Mouse (Mus musculus): ENCODE data around the gene Sik3. TPM values are rescaled to one million over a fixed set of nuclear protein-coding genes. Genes with fewer than 3 reads are reported as not detected.
A peak's percentile ranks its signal among the peaks of the same experiment; 100 is the strongest.

The Sik3 gene
- total RNA-seq, 2 experiments from 2014 or later = 95.0 to 103 TPM

DNA sequence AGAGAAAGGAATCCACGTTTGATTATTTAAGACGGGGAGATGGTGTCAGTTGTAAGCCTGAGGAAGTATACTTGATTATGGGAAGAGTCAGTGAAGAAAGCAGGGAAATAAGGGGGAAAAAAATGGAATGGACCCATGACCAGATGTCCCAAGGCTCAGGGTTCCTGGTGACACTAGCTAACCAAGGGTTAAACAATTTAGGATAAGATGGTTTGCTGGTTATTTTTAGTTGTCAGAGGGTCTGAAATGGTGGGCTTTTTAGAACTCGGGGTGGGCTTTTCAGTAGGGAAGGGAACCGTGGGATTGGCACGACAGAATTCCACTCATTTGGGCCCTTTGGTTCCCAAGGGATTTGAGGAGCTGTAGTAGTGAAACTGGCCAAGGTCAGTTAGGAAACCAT, 996 bp downstream of the Sik3 start:
- DNase-seq (ENCODE audit: low spot score in 2 of 2) = no peak
- intact Hi-C loops (cut with DNase I) = no loop called here

DNA sequence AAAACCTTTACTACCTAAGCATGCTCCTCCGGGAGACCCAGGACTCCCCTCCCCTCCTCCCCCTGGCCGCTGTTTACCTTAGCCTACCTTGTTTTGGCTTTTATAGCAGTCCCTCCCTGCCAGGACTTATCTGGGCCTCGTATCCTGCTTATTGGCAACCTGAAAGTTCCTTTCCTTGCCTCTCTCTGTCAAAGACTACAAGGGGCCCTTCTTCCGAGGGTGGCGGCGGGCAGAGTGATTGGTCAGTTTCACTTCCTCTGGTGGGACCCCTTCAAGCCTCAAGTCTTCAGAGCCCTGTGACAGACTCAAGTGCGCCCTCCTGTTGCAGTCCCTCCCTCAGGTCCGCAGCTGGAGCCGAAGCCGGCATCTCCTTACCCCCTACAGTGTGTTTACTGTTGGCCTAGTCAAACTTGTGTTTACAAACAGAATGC, 1.6 kb downstream of the Sik3 start:
- intact Hi-C loops (cut with DNase I) = no loop called here
- DNase-seq (ENCODE audit: low spot score in 2 of 2) = peak; percentile 62 to 66

DNA sequence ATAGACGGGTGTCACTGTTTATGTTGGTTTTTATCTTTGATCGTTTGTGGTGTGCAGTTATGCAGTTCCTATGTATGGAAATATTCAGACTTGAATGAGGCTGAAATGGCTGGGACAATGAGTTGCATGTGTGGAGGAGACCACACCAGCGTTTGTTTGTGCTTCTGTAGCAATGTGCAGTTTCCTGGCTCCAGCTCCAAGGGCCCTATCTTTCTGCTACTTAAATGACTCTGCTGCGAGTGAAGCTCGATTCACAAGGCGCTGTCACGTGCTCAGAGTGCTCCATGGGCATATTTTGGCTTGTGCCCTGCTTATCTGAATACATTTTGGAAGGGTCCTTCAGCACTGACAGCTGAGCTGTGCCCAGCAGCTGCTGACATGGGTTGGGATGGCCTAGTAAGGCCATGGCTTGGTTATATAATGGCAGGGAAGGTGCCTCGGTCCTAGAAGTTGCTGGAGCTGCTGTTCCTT, 2.5 kb downstream of the Sik3 start:
- intact Hi-C loops (cut with DNase I) = no loop called here
- peak in 1 of 2 experiments; percentile 44 for DNase-seq (ENCODE audit: low spot score in 2 of 2)

DNA sequence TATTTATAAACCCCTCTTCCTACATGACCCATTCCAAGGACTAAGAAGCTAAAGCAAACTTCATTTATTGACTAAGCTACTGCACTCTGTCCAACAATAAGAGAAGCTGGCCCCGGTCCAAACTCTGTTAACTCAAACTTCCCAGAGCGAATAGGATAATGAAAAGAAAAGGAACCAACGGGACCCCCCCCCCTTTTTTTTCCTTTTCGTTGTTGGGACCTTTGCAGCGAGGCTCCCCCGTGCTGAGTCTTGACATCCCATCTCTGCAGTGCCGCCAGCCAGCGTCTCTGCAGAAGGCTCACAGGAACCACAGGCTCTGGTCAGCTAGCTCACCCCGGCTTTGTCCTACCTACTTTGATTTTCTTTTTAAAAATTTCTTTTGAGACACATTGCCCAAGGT, 3.2 kb downstream of the Sik3 start:
- DNase-seq (ENCODE audit: low spot score in 2 of 2) = peak in 1 of 2 experiments; percentile 52

DNA sequence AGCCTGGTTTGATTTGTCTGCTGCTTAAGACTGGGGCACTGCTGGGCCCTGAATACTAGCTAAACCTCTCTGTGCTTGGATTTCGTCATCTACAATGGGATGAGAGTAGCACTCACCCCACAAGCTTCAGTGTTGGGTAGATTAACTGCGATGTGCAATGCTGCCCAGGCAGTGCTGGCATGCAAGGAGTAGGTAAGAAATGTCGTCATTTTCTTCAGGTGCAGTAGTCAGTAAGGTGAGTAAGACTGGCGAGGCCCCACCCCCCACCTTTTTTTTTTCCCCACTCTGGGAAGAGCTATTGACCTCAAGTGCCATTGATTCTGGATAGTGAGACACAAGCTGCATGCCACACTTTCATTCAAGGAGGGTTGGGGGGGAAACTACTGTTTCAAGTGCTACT, 3.8 kb downstream of the Sik3 start:
- intact Hi-C loops (cut with DNase I) = no loop called here
- no peak for DNase-seq (ENCODE audit: low spot score in 2 of 2)

More for the DNA sequence above, 3.2 kb downstream of the Sik3 start:
- intact Hi-C loops (cut with DNase I) = no loop called here

DNA sequence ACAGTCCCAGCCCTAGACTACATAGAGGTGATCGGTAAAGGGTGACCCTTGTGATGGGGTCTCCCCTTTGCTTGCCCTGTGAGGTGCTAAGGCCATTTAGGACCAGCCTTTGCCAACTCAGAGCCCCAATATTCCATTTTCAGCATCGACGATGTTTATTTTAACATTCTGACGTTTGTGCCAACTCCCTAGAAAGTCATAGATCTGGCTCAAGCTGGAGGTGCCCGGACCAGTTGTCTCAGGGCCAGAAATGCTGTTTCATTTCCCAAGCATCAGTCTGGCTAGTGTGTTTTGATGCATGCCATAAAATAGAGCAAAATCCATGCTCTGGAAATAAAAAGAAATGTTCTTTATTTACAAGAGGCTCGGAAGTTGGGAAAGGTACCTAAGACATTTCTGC, 5.7 kb downstream of the Sik3 start:
- no peak for DNase-seq (ENCODE audit: low spot score in 2 of 2)
- intact Hi-C loops (cut with DNase I) = no loop called here

DNA sequence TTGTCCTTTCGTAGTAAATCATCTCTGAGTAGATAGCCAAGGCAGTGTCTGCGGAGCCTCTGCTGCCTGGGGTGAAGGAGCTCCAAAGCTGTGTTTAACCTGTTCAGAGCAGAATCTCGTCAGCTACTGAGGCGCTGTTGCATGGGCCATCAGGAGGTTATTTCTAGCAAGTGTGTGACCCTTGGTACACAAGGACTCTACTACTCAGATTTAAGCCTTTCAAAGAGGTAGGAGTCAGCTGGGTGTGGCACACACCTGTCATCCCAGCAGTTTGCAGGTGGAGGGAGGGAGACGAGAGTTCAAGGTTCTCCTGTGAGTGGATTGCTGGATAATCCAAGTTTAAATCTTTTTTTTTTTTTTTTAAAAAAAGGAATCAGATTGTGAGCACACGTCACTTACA, 7.4 kb downstream of the Sik3 start:
- no peak for DNase-seq (ENCODE audit: low spot score in 2 of 2)
- intact Hi-C loops (cut with DNase I) = no loop called here

DNA sequence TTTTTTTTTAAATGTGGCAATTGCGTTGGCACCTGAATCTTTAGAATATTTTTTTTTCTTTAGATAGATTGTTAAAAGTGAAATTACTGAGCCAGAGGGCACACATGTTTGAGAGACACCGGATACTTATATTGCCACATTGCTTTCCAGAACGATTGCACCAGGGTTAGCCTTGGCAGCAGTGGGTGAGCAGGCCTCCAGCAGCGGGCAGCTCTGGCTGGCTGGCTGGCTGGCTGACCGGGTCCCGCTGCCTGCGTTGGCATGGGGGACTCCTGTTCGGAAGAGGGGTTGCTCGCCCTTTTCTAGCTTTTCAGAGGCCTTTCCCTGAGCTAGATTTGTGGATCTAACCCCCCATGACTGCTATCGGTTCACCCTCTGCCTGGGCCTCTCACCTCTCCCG, 11.0 kb downstream of the Sik3 start:
- no peak for DNase-seq (ENCODE audit: low spot score in 2 of 2)
- intact Hi-C loops (cut with DNase I) = no loop called here

DNA sequence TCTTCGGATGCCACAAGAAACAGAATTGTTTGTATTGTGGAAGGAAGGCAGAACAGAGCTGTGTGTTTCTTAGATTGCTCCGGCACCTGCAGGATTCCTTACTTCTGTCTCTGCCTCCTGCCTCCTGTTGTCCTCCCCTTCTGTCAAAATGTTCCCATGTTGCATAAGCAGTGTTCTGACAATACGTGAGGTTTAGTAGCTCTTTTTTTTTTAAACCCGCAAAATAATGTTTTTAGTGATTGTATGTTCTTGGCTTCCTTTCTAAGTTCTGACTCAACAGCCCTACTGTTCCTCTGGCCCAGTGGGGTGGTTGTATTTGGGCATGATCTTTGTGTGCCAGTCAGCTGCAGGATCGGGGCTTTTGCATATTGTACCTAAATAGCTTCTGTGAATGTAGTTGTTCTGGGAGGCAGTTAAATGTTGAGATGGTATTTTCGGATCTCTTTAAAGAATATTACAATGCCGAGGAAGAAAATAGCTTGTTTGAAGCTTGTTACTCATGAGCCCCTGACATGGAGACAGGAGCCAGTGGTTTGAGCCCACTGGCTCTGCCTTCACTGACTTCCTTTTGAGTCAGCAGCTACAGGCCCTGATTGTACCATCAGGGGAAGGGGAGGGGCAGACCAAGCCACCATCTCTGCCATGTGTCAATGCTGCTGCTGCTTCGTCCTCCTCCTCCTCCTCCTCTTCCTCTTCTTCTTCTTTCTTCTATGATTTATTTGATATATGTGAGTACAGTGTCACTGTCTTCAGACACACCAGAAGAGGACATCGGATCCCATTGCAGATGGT, 13.6 kb downstream of the Sik3 start:
- intact Hi-C loops (cut with DNase I) = loop anchor here (5.0 kb wide), 1 partner anchor 56 kb away; no protein-coding TSS in a partner anchor
- peak in 1 of 2 experiments; percentile 25 for DNase-seq (ENCODE audit: low spot score in 2 of 2)

DNA sequence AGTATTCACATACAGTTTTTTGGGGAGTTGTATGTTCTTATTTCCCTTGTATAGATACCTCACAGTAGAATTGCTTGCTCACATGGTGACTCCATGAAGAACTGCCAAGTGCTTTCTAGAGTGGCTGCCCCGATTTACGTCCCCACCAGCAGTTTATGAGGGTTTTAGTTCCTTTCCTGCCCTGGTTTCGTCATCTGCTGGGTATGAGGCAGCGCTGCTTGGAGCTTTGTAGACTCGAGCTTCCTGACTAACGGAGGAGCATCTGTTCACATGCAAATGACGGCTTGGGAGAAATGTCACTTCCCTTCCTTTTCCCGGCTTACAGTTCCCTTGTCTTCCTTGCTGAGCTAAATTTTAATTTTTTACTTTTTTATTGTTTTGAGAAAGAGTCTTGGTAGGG, 15.4 kb downstream of the Sik3 start:
- peak in 1 of 2 experiments; percentile 15 for DNase-seq (ENCODE audit: low spot score in 2 of 2)
- intact Hi-C loops (cut with DNase I) = loop anchor here (5.0 kb wide), 1 partner anchor 54 kb away; no protein-coding TSS in a partner anchor

DNA sequence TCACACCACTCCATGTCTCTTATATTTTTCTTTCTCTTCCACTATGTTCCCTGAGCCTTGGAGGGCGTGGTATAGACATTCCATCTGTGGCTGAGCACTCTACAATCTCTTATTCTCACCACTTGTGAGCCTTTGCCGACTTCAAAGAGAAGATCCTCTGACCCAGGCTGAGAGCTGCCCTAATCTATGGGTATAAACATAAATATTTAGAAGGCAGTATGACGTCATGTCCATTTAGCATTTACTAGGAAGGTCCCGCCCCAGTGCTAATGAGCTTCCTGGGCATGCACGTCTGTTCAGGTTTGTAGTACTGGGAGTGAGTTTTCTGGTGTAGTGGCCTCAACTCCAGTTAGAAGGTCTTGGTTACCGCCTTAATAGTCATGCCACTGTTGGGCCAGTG, 16.9 kb downstream of the Sik3 start:
- intact Hi-C loops (cut with DNase I) = loop anchor here (5.0 kb wide), 1 partner anchor 53 kb away; no protein-coding TSS in a partner anchor
- no peak for DNase-seq (ENCODE audit: low spot score in 2 of 2)

DNA sequence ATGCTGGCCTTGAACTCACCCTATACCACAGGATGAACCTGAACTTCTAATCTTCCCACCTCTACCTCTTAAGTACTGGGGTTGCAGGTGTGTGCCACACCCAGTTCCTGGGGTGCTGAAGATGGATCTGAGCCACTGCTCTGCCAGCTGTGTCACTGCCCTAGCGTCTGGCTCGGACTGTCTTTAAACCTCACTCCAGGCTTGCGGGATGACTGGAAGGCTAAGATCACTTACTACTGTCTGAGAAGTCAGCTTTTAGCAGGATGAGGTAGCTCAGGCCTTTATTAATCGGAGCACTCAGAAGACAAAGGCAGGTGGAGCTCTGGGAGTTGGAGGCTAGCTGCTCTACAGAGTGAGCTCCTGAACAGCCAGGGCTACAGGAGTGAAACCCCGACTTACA, 17.6 kb downstream of the Sik3 start:
- intact Hi-C loops (cut with DNase I) = no loop called here

DNA sequence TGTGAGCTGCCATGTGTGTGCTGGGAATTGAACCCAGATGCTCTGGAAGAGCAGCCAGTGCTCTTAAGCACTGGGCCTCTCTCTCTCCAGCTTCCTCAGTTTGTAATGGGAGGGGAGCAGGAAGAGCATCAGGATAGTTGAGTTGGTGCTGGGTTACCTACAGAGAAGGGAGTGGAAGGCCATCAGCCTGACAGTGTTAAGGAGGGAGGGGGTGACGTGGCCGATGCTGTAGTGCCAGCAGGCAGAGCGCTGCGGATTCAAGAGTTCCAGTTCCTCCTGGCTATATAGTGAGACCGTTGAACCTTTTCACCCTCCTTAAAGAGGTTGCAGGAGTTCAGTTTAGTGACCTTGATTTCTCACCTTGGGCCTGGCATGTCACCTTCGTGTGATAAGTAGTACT, 18.3 kb downstream of the Sik3 start:
- DNase-seq (ENCODE audit: low spot score in 2 of 2) = no peak
- intact Hi-C loops (cut with DNase I) = no loop called here

More for the DNA sequence above, 17.6 kb downstream of the Sik3 start:
- no peak for DNase-seq (ENCODE audit: low spot score in 2 of 2)

DNA sequence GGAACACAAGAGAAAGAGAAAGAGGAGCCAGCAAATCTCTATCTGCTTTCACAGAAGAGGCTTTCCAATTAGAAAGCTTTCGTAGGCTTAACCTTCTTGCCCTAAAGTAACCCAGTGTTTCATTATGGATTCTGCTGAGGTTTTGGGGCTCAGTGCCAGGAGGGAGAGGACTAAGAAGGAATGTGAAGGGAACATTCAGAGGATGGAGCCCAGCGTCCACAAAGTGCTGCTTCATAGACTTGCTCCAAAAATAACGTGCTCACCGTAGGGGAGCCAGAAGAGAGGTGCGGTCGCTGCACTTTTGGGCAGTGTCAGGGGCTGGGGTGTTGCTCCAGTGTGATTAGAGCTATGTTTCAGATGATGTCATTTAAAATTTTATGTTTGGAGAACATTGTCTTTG, 19.6 kb downstream of the Sik3 start:
- intact Hi-C loops (cut with DNase I) = no loop called here
- DNase-seq (ENCODE audit: low spot score in 2 of 2) = peak; percentile 37 to 47

DNA sequence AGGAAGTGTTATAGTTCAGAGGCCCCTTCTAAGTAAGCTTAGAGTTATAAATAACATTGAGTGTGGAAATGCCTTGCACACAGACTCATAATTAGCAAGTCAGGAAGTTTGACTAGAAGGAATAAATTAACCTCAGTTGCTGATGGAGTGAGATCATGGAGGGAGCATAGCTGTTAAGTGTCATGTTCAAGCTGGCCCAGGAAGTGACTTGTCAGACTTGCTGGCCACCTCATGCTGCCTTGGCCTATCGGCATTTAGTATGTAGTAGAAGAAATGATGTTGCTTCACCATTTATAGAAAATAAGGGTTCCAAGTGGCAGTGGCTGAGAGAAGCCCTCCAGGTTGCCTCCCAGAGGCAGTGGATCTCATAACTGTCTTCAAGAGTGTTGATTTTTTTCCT, 20.4 kb downstream of the Sik3 start:
- DNase-seq (ENCODE audit: low spot score in 2 of 2) = no peak
- intact Hi-C loops (cut with DNase I) = no loop called here

DNA sequence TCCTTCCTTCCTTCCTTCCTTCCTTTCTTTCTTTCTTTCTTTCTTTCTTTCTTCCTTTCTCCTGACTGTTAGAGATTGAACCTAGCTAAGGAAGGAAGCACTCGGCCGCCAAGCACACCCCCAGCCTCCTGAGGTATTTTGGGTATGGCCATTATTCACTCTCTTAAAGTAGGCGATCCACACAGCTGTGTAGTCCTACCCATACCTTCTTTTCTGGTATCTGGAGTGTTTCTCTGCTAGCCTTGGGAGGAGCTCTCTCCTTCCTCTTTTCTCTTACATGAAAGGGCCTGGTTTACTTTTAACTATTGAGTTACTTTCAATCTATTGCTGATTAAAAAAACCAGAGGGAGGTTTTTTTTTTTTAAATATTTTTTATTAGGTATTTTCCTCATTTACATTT, 21.2 kb downstream of the Sik3 start:
- intact Hi-C loops (cut with DNase I) = no loop called here
- no peak for DNase-seq (ENCODE audit: low spot score in 2 of 2)

DNA sequence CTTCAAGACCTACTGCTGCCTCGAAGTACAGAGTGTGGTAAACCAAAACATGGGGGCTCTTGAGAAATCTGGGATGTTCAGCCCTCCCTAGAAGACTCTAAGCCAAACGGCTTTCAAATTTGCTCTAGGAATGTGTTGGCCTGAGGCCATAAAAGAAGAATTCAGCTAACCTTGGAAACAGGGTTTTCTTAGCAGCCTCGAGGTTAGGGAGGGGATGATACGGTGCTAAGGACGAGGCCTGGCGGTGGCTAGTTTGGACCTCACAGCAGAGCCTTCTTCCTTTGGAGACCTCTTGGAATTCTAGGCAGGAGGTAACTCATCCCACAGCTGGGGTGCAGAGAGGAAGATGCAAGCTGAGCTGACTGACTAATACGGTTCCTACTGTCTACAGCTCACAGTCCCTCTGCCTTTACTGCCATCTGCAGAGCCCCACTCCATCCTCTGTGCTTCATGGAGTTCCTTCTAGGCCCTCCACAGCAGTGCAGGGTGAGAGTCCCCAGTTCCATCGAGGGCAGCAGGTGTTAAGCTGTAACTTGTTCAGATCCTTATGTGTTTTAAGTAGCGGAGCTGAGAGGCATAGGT, 22.8 kb downstream of the Sik3 start:
- intact Hi-C loops (cut with DNase I) = no loop called here
- DNase-seq (ENCODE audit: low spot score in 2 of 2) = no peak

DNA sequence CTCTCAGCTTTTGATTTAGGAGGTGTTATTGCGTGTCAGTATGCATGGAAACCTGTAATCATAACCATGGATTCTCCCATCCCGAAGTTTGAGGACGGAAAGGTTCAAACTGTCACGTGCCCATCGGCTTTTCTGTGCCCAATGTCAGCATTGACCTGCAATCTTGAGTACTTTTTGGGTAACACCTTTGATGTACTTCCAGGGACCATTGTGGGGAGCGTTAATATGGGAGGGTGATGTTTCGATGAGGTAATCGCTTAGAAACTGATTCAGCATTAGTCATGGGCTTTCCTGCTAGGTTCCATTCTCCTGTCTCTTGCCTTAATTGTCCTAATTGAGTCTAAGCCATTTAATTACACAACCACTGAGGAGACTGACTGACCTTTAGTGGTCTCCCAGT, 24.3 kb downstream of the Sik3 start:
- DNase-seq (ENCODE audit: low spot score in 2 of 2) = no peak
- intact Hi-C loops (cut with DNase I) = no loop called here

DNA sequence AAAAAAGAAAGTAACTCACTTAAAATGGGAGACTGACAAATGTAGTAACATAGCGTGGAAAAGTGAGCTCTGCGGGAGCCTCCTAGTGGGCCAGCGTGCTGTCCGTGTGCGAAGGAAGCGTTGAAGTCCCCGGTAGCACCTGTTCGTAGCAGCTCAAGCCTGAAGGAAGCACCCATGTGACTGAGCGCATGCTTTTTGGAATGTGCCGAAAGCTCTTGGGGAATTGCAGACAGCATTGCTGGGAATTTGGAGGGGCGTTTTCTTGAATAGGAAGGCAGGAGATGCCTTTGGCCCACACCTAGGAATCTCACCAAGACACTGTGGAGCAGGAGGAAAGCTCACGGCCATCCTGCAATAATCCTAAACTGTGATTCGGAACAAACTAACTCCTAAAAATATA, 26.2 kb downstream of the Sik3 start:
- no peak for DNase-seq (ENCODE audit: low spot score in 2 of 2)
- intact Hi-C loops (cut with DNase I) = no loop called here

DNA sequence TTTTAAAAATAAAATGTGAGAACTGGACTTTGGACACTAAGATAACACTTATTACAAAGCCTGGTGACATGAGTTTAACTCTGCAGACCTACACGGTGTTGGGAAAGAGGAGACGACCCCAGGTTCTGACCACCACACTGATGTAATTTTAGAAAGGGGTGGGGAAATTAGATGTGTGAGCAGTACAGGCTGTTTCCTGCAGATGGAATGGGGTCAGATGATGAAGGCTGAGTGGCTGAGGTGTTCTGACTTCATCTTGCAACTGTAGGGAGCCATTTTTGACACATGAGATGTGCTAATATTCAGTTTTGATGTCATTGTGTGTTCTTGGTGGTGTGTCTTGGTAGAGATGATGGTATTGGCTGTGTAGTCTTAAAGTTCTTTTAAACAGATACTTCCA, 28.6 kb downstream of the Sik3 start:
- intact Hi-C loops (cut with DNase I) = no loop called here
- DNase-seq (ENCODE audit: low spot score in 2 of 2) = no peak

DNA sequence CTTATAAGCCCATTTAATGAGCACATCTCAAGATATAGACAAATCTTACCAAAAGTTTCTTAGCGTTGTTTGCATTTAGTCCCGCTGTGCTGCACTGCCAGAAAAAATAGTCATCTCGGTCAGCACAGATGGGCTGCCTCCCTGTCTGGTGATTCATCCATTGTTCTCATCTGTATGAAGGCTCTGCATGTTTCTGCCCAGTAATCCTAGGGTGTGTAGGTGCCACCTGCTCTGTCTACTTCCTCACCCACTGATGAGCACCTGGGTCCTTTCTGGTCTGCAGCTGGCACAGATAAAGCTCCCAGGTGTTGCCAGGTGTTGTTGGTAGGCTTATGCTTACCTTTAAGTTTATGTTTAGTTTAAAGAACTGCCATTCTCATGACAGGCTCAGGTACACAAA, 29.8 kb downstream of the Sik3 start:
- peak in 1 of 2 experiments; percentile 22 for DNase-seq (ENCODE audit: low spot score in 2 of 2)
- intact Hi-C loops (cut with DNase I) = no loop called here
